In genomic region chr10:58871149-58871820, GRCm38 (mm10) we compare ENCODE assay signal across 14 mouse cellular contexts. TPM values are rescaled to one million over a fixed set of nuclear protein-coding genes. Genes with fewer than 3 reads are reported as not detected.
DNase-seq lines count a peak whose midpoint lies in the region; ATAC-seq and TF ChIP-seq lines count a peak whose summit lies in the region.
"Had no signal": no experiment of that assay in that cellular context is flagged by ENCODE, and none has a peak within 500 bp of the region (broad histone marks: within the 10 kb centered on the region; RNA-seq: fewer than 3 reads in every experiment).

No protein-coding gene starts in this region.

- H3K9ac ChIP-seq in forebrain, embryonic 14.5 days (ENCODE audit: low read length) = peak overlapping the region; percentile 37; the same call in 1 of the 2 replicates
- no peak overlapping the region for H3K9ac ChIP-seq in hindbrain, postnatal 0 days (replicated peaks; ENCODE audit: low read length)
- H3K9ac ChIP-seq in midbrain, embryonic 16.5 days (ENCODE audit: low read depth, low read length) = peak overlapping the region; percentile 56
- H3K9ac ChIP-seq: intestine, embryonic 15.5 days; liver, embryonic 14.5 days had no signal

- DNase-seq in heart, adult 11 months = peak; percentile 61
- DNase-seq in heart, postnatal 4 days = no peak
- peak; percentile 46 for DNase-seq in forebrain, embryonic 14.5 days (ENCODE audit: low spot score)
- DNase-seq in hindbrain, postnatal 0 days (ENCODE audit: low spot score) = peak; percentile 34
- no peak for DNase-seq in gastrocnemius, postnatal 4 days (ENCODE audit: low spot score in 2 of 2)
- no peak for DNase-seq in gastrocnemius, adult 2 months
- DNase-seq in urinary bladder, adult 2 months (ENCODE audit: low spot score) = no peak
- DNase-seq: thymus, postnatal 36 days had no signal

- no peaks in the 10 kb centered on the region for H3K27me3 ChIP-seq in forebrain, embryonic 14.5 days (replicated peaks; ENCODE audit: control insufficient read depth, insufficient read depth, low read length)
- no peaks in the 10 kb centered on the region for H3K27me3 ChIP-seq in hindbrain, postnatal 0 days (ENCODE audit: insufficient read depth, low read length)
- H3K27me3 ChIP-seq in midbrain, embryonic 16.5 days (ENCODE audit: control insufficient read depth, insufficient read depth, low read depth, low read length) = no peaks in the 10 kb centered on the region
- H3K27me3 ChIP-seq: intestine, embryonic 15.5 days; megakaryocyte, embryonic 14.5 days had no signal

- no peak overlapping the region for H3K4me3 ChIP-seq in forebrain, embryonic 14.5 days (ENCODE audit: low read depth, low read length)
- H3K4me3 ChIP-seq in hindbrain, postnatal 0 days (ENCODE audit: low read length) = no peak overlapping the region
- no peak overlapping the region for H3K4me3 ChIP-seq in midbrain, embryonic 16.5 days (ENCODE audit: low read depth, low read length)
- no peak overlapping the region for H3K4me3 ChIP-seq in gastrocnemius, adult 2 months
- H3K4me3 ChIP-seq: intestine, embryonic 15.5 days had no signal

- ATAC-seq in forebrain, embryonic 14.5 days = peak; percentile 60; the same call in 1 of the 2 replicates
- ATAC-seq in hindbrain, postnatal 0 days = 0 out of 2 replicates have a peak, but pooled peaks have one; percentile 19
- peak; percentile 66 for ATAC-seq in midbrain, embryonic 16.5 days
- ATAC-seq: intestine, embryonic 15.5 days had no signal

- peak overlapping the region; percentile 76; the same call in 1 of the 2 replicates for H3K27ac ChIP-seq in forebrain, embryonic 14.5 days (ENCODE audit: low read depth, low read length)
- H3K27ac ChIP-seq in hindbrain, postnatal 0 days = peak overlapping the region; percentile 17; the same call in 1 of the 2 replicates
- H3K27ac ChIP-seq in midbrain, embryonic 16.5 days (ENCODE audit: low read length) = peak overlapping the region; percentile 84
- no peak overlapping the region for H3K27ac ChIP-seq in gastrocnemius, adult 2 months
- H3K27ac ChIP-seq: intestine, embryonic 15.5 days; liver, embryonic 14.5 days had no signal

- H3K9me3 ChIP-seq in forebrain, embryonic 14.5 days (replicated peaks; ENCODE audit: control insufficient read depth, low read length) = no peaks in the 10 kb centered on the region
- no peaks in the 10 kb centered on the region for H3K9me3 ChIP-seq in hindbrain, postnatal 0 days (ENCODE audit: low read length)
- H3K9me3 ChIP-seq in midbrain, embryonic 16.5 days (replicated peaks; ENCODE audit: control insufficient read depth, low read length, poor library complexity, severe bottlenecking) = no peaks in the 10 kb centered on the region
- H3K9me3 ChIP-seq: intestine, embryonic 15.5 days; megakaryocyte, embryonic 14.5 days had no signal

- intact Hi-C loops in gastrocnemius, adult 2 months (cut with DNase I) = no loop called here

- peaks cover 9% of the 10 kb centered on the region for H3K4me1 ChIP-seq in forebrain, embryonic 14.5 days (ENCODE audit: control insufficient read depth, insufficient read depth, low read length)
- H3K4me1 ChIP-seq in hindbrain, postnatal 0 days (ENCODE audit: insufficient read depth, low read length) = 0 out of 2 replicates have a peak, but pooled peaks cover 9% of the 10 kb centered on the region
- peaks cover 21% of the 10 kb centered on the region for H3K4me1 ChIP-seq in midbrain, embryonic 16.5 days (ENCODE audit: control insufficient read depth, insufficient read depth, low read length)
- H3K4me1 ChIP-seq: intestine, embryonic 15.5 days; megakaryocyte, embryonic 14.5 days had no signal

- H3K4me2 ChIP-seq in forebrain, embryonic 14.5 days (ENCODE audit: low read length) = no peak overlapping the region
- no peak overlapping the region for H3K4me2 ChIP-seq in hindbrain, postnatal 0 days (ENCODE audit: low read depth, low read length)
- peak overlapping the region; percentile 12; the same call in 1 of the 2 replicates for H3K4me2 ChIP-seq in midbrain, embryonic 16.5 days (ENCODE audit: low read length)
- H3K4me2 ChIP-seq: heart, embryonic 11.5 days; intestine, embryonic 15.5 days had no signal

- no peak for TF ChIP-seq CTCF in hindbrain, postnatal 0 days (IDR thresholded peaks at IDR 0.05; ENCODE audit: low read depth)
- no peak for TF ChIP-seq CTCF in gastrocnemius, adult 2 months (IDR thresholded peaks at IDR 0.05)

- no peaks in the 10 kb centered on the region for H3K36me3 ChIP-seq in forebrain, embryonic 14.5 days (ENCODE audit: control insufficient read depth, insufficient read depth, low read length)
- no peaks in the 10 kb centered on the region for H3K36me3 ChIP-seq in hindbrain, postnatal 0 days (ENCODE audit: insufficient read depth, low read length)
- H3K36me3 ChIP-seq in midbrain, embryonic 16.5 days (ENCODE audit: control insufficient read depth, insufficient read depth, low read length) = no peaks in the 10 kb centered on the region
- H3K36me3 ChIP-seq: intestine, embryonic 15.5 days had no signal

- 60% methylated on average over 10 of the region's 10 CpGs for WGBS in forebrain, embryonic 14.5 days
- 45% methylated on average over 10 of the region's 10 CpGs for WGBS in hindbrain, postnatal 0 days
- WGBS in midbrain, embryonic 16.5 days = 54% methylated on average over 10 of the region's 10 CpGs

RNA-seq across cellular contexts. Expression of gene Sh3rf3, which starts 58.1 kb away (rescaled TPM):
- 1 to 10 TPM; 1.5 to 1.8 TPM for total RNA-seq in heart, postnatal 4 days (2021)
- 5.8 and 10.3 TPM in 2 replicates for polyA plus RNA-seq in forebrain, embryonic 14.5 days (2014; fragmentation: Nextera tagmentation; extraction: Ambion mirVana)
- total RNA-seq in hindbrain, postnatal 0 days (2014; rRNA removed) = 17.1 and 23.8 TPM in 2 replicates
- polyA plus RNA-seq in hindbrain, postnatal 0 days (2015; fragmentation: Nextera tagmentation; extraction: Ambion mirVana) = 2.2 and 3.5 TPM in 2 replicates
- 3.1 and 3.2 TPM in 2 replicates for polyA plus RNA-seq in midbrain, embryonic 16.5 days (2015; fragmentation: Nextera tagmentation; extraction: Ambion mirVana)
- 1 to 10 TPM; 6.6 to 6.7 TPM for total RNA-seq in gastrocnemius, postnatal 4 days (2021)
- 1 to 10 TPM in 1 of 2 experiments, under 1 TPM in 1; 0.41 to 1.0 TPM for total RNA-seq in gastrocnemius, adult 2 months (2021)
- polyA plus RNA-seq in urinary bladder, adult 2 months (2012; rRNA removed) = 1.0 and 1.8 TPM in 2 replicates
- total RNA-seq: neutrophil, adult 5-6 weeks had no signal
- polyA plus RNA-seq: liver, embryonic 14.5 days had no signal

Comparison
In these comparisons a context has a peak if more than half of its experiments do, and no peak if none do; other contexts are left out.
1. DNase-seq: peak in heart, adult 11 months (single experiment), forebrain, embryonic 14.5 days (single experiment) and hindbrain, postnatal 0 days (single experiment); none in heart, postnatal 4 days (single experiment), gastrocnemius, postnatal 4 days (0 of 2), gastrocnemius, adult 2 months (single experiment) and urinary bladder, adult 2 months (single experiment).
2. Peak in every context shown above with its lines, with median percentiles within 50 percentile points of each other: ATAC-seq.